Mouse (Mus musculus) c-Kit-positive CD71-positive TER-119-positive erythroid progenitor cells, embryonic 14.5 days (primary cell): ENCODE measurements around the gene Cpsf4l.

Source experiments
- DNase-seq: peaks from one replicate; pipeline ENCODE4 v3.0.0-alpha.2; 2013; ENCODE audit warnings: low spot score

Cpsf4l gene

DNA sequence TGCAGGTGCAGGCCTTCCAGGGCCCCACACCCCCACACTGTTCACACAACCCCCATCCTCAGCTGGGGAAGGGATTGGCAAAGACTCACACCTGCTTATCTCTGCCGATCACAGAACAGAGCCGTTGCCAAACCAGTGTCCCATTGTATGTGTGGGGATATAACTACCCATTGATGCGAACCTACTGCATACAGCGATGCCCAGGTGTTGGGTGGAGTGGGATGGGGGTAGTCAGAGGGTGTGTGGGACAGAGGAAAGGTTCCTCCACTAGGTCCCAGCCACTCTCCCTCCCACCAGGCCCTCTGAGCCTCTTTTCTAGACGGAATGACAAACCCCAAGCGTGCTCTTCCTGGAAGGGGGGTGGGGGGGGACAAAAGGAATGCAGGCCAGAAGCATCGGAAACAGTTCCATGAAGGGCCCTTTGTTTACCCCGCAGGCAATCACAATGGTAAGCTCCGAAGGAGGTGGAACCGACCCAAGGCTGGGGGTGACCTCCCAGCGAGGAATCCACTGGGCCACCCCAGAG lies at the start of gene Cpsf4l:
TSS of gene Cpsf4l (minus strand) at position 287 of the 526 bp plus-strand sequence.
- DNase-seq: no peak

- no peak for DNase-seq
Measured at GRCm38 (mm10) chr11:113758851-113759250, 49.0 kb upstream of the Cpsf4l start.

- no peak for DNase-seq
Measured at GRCm38 (mm10) chr11:113756578-113756977, 46.8 kb upstream of the Cpsf4l start.

- no peak for DNase-seq
Measured at GRCm38 (mm10) chr11:113755878-113756277, 46.1 kb upstream of the Cpsf4l start.

DNA sequence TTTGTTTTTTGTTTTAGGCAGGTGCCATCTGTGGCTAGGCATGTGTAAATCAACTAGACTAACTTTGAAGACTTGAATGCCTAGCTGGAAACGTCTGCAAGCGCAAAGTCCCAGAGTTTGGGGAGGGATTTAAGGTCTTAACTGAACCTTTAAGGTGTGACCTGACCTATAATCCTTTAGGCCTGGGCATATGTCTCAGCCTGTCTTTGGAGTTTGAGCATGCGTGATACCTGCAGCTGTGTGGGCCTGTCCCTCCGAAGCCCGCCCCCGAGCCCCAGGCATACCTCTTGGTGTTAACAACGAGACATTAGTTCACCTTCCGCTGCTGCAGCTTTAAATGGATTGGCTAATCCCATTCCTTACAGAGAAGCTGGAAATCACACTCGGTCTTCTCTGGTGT lies 45.0 kb upstream of the Cpsf4l start:
- DNase-seq: no peak

- DNase-seq: no peak
Measured at GRCm38 (mm10) chr11:113752685-113753430, 43.0 kb upstream of the Cpsf4l start.

- no peak for DNase-seq
Measured at GRCm38 (mm10) chr11:113752158-113752661, 42.4 kb upstream of the Cpsf4l start.

- peak; percentile 91 for DNase-seq
Measured at GRCm38 (mm10) chr11:113751484-113752084, 41.8 kb upstream of the Cpsf4l start, which contains the start of gene Cdc42ep4. Gene Cdc42ep4, minus strand, starts transcription at chr11:113751881.

- DNase-seq: peak; percentile 71
Measured at GRCm38 (mm10) chr11:113750571-113751483, 41.0 kb upstream of the Cpsf4l start.

GRCm38 (mm10) chr11:113749749-113750351 lies 40.0 kb upstream of the Cpsf4l start:
- peak; percentile 76 for DNase-seq

GRCm38 (mm10) chr11:113748797-113749521 lies 39.1 kb upstream of the Cpsf4l start:
- DNase-seq: peak; percentile 41

DNA sequence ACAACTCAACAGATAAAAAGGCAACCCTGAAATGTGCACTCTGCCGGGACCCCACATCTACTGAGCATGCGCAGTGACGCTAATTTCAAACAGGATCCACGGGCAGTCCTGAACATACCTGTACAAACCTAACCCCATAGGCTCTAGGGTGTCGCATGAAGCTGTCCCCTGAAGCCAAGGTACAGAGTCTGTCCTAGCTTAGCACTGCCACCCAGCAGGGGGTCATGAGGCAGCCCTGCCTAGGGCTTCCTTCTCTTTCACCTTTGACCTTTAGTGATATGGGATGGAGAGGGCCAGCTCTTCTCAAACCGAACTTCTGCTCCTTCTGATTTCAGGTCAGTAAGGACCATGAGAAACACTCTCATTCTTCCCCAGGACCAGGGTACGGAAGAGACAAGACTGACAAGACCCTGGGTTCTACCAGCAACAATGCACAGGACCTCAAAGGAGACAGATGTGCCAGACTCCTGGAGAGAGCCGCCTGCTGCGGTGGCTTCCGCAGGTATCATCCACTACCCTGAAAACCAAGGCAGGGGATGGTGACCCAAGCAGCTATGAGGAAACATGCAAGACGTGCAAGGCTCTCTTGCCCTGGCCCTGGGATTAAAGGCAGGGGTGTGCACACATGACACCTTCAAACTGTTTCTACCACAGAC lies 38.0 kb upstream of the Cpsf4l start:
- no peak for DNase-seq

DNA sequence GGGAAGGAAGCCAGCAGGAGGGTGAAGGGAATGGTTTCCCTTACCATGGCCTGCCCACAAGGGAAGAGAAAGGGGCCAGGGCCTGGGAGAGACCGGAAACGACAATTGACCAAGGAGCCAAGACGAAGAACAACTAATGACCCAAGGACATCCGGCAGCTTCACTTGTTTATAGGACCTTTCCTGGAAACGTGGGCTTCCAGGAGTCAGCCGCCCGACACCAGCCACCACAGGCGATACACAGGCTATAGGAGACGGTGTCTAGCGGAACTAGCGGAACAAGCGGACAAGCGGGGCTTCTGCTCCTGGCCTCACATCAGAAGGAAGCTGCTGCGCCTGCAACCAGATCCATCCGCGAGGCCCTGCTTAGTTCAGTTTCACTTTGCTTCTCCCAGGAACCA lies 37.2 kb upstream of the Cpsf4l start:
- no peak for DNase-seq

GRCm38 (mm10) chr11:113745961-113746360 lies 36.1 kb upstream of the Cpsf4l start:
- no peak for DNase-seq

DNA sequence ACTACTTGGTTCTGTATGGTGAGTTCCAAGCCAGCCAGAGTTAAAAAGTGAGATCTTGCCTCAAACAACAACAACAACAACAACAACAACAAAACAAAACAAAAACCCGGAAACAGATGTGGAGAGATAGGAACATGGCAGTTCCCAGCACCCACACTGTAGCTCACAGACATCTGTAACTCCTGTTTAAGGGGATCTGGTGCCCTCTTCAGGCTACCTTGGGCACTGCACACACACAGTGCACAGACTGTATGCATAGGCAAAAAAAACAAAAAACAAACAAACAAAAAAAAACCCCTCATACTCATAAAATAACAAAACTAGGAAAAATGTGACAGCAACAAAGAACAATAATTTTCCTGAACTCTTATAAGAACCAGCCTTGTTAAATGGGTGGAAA lies 33.2 kb upstream of the Cpsf4l start:
- no peak for DNase-seq

- DNase-seq: no peak
Measured at GRCm38 (mm10) chr11:113740100-113740499, 30.3 kb upstream of the Cpsf4l start.

- DNase-seq: no peak
Measured at GRCm38 (mm10) chr11:113739213-113739612, 29.4 kb upstream of the Cpsf4l start.

GRCm38 (mm10) chr11:113737912-113738311 lies 28.1 kb upstream of the Cpsf4l start:
- DNase-seq: no peak

GRCm38 (mm10) chr11:113737553-113737854 lies 27.7 kb upstream of the Cpsf4l start:
- DNase-seq: no peak

- no peak for DNase-seq
Measured at GRCm38 (mm10) chr11:113736848-113737552, 27.2 kb upstream of the Cpsf4l start.
